Mouse (Mus musculus): ENCODE measurements at regions not wholly inside any gene's neighbourhood (a gene's known extent, or its start where the extent isn't known, plus 50 kb on each side); places are given as distances from the start of the nearest gene placed in this dataset.

DNA sequence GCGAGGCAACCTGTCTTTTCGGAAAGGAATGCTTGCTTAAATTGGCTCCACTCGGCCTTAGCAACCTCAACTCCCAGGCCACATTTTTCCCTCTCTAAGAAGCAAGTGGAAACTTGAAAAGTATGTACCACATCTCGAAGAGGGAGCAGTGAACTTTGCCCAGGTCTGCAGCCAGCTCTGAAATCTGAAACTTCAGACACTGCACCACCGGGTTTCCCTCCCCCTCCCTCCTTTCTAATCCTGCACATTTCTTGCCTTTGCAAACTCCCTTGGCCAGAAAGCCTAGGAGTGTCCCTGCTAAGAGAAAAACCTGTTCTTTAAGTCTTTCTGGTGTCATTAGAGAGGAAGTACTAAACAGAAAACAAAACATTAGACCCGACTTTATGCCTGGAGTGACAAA lies 148.1 kb upstream of the Nr2f2 start:
- intact Hi-C loops (cut with DNase I) = no loop called here
- peak in 1 of 2 experiments; percentile 7 for DNase-seq

DNA sequence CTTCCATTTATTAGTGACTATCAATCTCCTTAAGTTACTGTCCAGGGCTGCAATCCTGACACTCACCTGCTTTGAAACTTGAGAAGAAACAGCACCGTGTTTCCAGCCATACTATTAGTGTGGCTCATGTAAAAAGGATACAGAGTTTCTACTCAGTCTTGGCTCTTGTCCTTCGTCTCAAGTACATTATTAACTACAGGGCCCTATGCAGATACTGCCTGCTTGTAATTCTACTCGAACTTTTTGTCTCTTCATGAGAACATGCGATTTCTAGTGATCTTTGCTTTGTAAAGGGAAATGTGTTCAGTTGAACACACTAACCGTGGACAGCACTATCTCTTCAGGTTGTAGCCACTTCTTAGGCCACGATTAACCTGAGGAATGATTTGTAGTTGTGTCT lies 145.8 kb upstream of the Nr2f2 start:
- intact Hi-C loops (cut with DNase I) = no loop called here
- no peak for DNase-seq

DNA sequence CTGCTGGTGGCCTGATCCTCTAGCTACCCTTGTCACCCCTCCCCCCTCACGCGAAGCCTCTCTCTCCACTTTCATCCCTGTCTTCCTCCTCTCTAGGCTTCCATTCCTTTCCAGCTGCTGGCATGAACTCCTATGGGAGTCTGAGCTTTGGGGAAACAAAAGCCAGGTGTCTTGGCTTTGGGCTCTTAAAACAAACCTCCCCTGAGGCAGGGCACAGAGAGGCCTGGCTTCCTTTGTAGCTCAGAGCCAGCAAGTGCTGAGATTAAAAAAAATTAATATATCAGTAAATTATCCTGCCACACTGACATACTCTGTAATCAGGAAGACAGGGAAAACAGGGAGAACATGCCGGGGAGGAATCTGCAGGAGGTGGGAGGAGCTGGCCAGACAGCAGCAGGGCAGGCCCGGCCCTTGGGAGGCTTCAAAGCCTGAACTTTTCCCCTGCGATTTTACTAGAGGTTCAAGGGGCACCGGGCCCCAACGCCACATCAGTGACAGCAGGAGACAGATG lies 139.2 kb upstream of the Nr2f2 start:
- intact Hi-C loops (cut with DNase I) = no loop called here
- peak in 1 of 2 experiments; percentile 18 for DNase-seq

DNA sequence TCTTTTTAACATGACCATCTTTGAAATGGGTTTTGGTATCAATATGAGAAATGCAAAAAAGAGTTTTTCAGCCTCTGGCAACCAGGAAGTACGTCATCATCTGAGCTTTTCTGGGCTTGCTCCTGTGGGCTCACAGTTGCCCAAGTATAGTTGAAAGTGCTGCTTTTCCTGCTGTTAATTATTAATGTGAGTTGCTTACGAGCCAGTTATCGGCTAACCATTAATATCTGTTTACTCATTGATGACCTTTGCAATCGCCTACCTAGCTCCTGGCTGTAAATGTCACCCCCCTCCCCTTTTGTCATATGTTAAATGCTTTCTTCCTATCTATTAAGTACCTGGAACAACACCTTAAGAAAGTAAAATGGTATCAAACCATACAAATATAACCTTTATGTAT lies 135.3 kb upstream of the Nr2f2 start:
- intact Hi-C loops (cut with DNase I) = no loop called here
- DNase-seq = no peak

DNA sequence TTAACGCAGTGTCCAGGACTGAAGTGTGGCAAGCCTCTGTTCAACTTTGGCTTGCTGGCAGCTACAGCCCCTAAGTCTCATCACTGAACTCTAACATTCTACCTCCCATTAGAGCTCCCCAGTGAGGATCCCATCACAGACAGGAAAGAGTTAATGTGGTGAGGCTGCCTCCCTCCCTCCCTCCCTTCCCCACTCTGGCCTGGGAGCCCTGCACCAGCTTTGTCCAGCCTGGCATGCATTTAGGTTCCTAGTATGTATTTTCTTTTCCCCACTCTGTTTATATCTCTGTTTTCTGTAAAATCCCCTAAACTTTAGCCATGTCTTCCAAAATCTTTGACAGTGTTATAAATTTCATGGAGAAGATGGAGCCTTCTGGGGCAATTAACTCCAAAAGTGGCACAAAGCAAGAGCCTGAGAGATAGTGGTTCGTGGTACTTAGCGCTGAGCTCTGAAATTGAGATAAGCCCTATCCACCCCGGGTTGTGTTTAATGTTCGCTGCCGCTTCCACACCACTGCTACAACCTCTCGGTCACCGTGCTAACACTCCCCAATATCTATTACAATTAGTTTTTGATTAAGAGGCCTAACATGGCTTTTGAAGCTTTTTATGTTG lies 130.1 kb upstream of the Nr2f2 start:
- intact Hi-C loops (cut with DNase I) = no loop called here

DNA sequence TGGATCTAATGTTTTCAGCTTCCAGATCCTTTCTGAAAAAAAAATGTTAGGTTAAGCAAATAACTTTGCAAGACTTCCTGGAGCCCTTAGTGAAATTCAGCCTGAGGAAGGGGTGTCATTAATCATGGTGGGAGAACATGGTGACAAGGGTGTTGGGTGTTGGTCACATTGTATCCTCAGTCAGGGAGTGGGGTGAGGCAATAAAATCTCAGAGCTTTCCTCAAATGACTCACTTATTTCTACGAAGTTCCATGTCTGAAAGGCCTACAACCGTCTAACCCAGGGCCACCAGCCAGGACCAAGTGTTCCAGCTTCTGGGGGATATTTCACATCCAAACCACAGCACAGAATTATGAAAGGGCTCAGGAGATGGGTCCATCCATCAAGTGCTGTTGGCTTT lies 117.7 kb upstream of the Nr2f2 start:
- DNase-seq = no peak
- intact Hi-C loops (cut with DNase I) = no loop called here

More for the DNA sequence above, 130.1 kb upstream of the Nr2f2 start:
- no peak for DNase-seq

DNA sequence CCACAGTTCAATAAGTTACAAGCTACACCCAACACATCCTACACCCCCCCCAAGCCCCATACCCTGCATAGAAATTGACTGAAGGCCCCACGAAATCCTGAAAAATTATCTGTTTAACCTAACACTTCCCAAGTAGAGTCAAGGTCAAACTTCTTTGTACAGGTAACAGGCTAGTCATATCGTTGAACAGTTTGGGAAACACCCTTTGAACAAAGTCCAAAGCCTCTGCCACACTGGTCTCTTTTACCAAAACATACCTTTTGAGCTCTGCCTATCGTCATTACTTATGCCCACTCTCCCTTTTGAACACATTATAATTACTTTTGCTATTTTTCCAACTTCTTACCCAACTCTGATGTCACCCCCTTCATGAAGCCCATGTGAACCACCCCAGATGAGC lies 117.0 kb upstream of the Nr2f2 start:
- intact Hi-C loops (cut with DNase I) = no loop called here
- DNase-seq = no peak

DNA sequence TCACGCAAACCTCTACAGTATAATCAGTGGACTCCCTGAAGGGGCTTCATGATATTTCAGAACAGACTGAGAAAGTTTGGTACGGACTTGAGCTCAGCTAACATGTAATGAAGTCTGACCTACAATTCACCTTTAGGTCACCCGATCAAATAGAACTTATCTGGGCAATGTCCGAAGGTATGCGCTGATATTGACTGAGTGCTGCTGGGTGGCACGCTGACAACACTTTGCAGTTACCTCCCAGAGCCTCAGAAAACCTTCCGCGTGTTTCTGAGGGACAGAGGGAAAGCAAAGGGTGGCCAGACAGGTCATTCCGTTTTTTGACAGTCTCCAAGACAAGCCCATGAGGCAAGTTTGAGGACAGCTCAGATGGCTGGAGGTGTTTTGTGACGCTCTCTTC lies 115.3 kb upstream of the Nr2f2 start:
- DNase-seq = peak; percentile 15 to 22
- intact Hi-C loops (cut with DNase I) = no loop called here

DNA sequence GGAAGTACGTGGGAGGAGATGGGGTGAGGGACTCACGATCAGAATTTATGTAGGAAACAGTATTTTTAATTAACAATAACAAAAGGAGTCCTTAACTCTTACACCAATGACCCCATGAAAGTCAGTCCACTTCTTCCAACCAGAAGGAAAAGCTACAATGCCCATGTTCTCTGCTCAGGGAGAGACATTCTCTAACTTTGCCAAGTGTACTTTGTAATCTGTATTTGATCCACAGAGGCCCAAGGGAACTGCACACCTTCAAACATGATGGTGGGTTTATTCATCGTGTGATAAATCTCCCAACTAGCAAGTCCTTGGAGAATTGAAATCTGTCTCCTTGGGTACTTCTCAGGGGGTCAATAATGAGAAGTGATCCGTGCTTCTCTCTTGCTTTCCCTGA lies 106.3 kb upstream of the Nr2f2 start:
- no peak for DNase-seq
- intact Hi-C loops (cut with DNase I) = no loop called here

DNA sequence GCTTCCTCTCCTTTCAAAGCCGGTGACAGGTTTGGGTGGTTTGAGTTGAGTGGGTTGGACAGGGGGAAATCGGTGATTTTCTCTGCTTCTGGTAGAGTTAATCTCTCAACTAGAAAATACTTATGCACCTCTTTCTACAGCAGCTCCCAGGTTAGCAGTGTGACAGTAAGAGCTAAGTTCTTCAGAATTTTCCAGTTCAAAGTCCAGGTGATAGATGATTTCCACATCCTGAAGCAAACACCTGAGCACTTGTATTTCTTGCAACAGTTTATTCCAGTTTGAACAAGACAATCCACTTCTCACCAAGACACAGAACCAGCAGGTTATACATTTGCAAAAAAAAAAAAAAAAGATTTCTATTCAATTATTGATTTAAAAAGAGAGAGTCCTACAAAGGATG lies 104.0 kb upstream of the Nr2f2 start:
- DNase-seq = no peak
- intact Hi-C loops (cut with DNase I) = no loop called here

DNA sequence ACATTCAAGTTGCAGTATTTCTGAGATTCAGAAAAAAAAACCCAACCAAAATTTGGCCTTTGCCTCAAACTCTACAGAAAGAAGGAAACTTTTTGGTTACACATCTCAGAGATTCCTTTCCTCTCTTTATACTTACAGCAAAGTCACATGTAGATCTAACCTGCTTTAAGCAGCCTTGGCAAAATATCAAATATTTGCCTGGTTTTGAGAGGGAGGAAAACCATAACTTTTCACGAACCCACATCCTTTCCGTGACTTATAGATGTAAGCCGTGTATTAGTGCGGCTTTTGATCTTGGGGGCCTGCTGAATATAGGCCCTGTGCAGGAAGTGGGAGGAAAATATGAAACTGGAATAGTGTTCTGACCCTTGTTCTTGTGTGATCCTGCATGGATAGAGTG lies 95.6 kb upstream of the Nr2f2 start:
- DNase-seq = no peak
- intact Hi-C loops (cut with DNase I) = no loop called here

DNA sequence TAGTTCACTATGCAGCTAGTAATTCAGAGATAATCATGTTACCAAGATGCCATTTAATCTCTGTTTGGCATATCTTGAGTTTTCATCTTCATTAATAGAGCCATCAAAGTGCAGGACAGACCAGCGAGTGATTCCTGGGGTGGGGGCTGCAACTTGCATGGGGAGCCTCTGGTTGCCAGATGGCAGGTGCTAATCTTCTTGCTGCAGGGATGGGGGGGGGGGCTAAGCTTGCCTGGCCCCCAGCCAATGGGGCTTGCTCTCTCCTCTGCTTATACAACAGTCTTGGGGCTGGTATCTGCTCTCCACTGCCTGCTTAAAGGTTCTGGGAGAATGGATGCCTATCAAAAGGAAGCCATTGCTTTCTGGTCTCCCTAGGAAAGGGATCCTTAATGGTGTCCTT lies 88.0 kb upstream of the Nr2f2 start:
- no peak for DNase-seq
- intact Hi-C loops (cut with DNase I) = no loop called here

DNA sequence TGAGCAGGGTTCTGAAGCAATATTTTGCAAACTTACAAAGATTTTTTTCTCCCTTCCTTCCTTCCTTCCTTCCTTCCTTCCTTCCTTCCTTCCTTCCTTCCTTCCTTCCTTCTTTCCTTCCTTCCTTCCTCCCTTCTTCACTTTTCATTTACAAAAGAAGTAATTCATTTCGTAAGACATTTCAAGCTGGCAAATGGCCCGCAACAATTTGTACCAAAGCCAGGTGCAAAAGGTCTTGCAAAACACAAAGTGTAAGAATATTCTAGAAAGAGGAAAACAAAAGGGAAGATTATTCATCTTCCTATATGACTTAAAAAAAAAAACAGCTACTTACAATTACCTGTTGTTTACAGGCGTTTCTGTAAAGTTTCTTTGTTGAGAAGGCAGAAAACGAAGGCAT lies 86.3 kb upstream of the Nr2f2 start:
- no peak for DNase-seq

DNA sequence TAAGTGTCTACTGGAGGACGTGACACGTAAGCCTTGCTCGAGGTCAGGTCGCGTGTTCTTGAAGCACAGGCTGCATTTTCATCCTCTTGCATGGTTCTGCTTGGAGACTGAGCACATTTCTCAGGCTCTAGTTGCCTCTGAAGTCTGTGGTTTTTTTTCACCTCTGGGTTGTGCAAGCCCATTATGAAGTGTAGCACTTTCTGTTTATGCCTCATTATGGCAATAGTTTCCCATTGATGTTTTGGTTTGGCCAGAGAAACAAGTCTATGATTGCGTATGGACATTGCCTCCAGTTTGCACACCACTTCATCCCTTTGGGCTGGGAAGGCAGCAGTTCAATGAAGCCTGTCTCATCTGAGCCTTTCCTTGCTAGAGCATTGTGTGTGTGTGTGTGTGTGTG lies 72.4 kb upstream of the Nr2f2 start:
- intact Hi-C loops (cut with DNase I) = no loop called here

More for the DNA sequence above, 86.3 kb upstream of the Nr2f2 start:
- intact Hi-C loops (cut with DNase I) = no loop called here

DNA sequence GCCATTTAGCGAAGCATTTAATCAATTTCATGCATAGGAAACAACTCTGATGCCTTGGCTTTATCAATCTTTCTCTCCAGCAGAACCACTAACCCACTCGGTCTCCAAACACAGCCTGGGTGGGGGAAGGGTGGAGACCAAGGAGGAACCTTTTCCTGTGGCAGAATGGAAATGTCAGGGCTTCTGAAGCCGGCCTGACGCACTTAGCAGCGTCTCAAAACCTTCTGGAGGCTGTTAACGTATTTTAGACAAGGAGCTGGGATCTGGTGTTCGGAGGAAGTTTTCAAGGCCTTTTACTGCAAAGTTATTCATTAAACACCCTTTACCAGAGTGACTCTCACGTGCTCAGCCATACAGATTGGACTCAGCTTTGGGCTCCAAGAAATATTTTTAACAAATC lies 67.3 kb upstream of the Nr2f2 start:
- DNase-seq = no peak
- intact Hi-C loops (cut with DNase I) = no loop called here

More for the DNA sequence above, 72.4 kb upstream of the Nr2f2 start:
- DNase-seq = no peak

DNA sequence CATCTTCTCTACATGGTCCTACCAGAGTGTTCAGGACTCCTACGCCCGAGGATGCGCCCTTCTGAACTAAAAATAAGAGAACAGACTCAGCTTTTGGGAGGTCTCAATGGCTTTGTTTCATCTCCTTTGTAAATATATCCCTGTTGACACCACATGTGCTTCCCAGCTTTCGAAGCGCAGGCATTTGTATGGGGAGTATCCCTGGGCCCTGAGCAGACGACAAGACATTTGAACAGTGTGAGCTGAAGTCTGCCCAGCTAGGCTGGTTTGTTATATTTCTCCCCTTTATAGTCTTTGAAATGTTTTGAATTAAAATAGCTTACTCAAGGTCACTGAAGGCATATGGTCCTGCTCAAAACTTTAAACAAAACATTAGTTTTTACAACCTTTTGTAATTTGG lies 66.8 kb upstream of the Nr2f2 start:
- no peak for DNase-seq

DNA sequence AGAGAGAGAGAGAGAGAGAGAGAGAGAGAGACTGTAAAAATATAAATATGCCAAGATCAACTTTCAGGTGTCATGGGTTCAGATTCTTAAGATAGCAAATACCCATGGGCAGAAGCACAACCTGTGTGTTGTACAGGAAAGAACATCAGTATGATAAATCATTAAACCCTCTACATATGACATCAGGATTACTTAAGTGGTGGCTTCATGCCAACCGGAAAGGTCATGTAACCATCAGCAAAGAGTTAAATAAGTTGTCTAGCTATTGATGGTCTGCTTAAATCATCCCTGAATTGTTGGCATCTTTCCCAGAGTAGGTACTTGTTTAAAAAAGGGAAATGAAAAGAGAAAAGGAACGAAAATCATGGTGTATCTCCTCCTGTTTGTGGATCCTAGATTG lies 65.2 kb upstream of the Nr2f2 start:
- intact Hi-C loops (cut with DNase I) = no loop called here

More for the DNA sequence above, 66.8 kb upstream of the Nr2f2 start:
- intact Hi-C loops (cut with DNase I) = no loop called here

DNA sequence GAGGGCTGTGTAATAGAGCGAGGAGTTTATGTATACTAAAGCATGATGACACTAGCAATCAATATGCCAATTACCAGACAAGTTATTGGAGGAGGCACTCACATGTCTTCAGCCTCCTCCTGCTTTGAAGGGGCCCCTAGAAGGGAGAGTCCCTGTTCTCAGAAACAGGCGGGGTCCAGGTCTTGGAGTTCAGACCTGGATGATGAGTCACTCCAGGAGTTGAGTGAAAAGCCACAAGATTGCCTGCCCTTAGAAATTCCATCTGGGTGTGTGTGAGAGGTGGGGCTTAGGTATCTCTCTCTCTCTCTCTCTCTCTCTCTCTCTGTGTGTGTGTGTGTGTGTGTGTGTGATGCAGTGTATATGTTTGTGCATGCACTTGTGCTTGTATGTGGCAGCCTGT lies 62.8 kb upstream of the Nr2f2 start:
- DNase-seq = no peak
- intact Hi-C loops (cut with DNase I) = no loop called here

More for the DNA sequence above, 65.2 kb upstream of the Nr2f2 start:
- DNase-seq = no peak

DNA sequence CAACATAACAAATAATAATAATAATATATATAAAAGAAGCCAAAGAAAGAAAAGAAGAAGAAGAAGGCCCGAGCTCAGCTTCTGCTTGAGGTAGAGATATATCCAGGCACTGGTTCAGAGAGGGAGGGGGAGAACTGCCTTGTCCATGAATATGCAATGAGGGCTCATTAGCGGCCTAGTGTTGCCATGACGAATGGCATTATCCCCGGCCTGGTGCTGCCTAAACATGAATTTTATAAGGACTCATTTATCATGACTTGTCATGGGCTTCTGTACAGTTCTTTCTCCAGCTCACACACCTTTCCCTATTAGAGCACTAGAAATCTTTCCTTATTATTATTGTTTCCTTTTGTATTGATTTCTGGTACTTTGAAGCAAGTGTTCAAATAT lies 57.7 kb upstream of the Nr2f2 start:
- no peak for DNase-seq
- intact Hi-C loops (cut with DNase I) = no loop called here

DNA sequence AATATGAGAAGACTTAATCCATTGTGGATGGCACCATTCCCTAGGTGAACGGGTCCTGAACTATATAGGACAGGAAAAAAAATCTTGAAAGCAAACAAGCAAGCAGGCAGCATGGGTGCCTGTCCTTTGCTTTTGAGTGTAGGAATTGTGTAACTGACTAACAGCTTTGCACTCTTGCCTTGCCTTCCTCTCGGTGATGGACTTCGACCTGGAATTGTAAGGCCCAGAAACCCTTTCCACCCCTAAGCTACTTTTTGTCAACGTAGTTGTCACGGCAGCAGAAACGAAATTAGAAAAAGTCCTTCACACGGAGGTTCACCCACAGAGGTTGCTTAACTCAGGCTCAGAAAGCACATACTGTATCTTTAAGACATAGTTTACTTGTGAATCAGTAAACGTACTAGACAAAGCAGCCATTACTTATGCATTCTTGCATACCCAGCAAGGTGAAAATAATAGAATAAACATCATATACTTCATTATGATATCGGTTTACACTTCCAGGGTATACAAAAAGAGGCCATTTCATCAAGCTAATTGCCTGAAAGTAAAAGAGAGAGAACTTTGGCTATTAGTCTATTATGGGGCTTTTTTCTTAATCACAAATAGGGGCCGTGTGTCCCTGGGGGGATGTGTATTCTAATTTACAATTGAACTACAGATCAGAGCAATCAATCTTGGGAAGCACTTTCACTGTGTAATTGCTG lies 57.1 kb upstream of the Nr2f2 start:
- intact Hi-C loops (cut with DNase I) = no loop called here
- DNase-seq = no peak

DNA sequence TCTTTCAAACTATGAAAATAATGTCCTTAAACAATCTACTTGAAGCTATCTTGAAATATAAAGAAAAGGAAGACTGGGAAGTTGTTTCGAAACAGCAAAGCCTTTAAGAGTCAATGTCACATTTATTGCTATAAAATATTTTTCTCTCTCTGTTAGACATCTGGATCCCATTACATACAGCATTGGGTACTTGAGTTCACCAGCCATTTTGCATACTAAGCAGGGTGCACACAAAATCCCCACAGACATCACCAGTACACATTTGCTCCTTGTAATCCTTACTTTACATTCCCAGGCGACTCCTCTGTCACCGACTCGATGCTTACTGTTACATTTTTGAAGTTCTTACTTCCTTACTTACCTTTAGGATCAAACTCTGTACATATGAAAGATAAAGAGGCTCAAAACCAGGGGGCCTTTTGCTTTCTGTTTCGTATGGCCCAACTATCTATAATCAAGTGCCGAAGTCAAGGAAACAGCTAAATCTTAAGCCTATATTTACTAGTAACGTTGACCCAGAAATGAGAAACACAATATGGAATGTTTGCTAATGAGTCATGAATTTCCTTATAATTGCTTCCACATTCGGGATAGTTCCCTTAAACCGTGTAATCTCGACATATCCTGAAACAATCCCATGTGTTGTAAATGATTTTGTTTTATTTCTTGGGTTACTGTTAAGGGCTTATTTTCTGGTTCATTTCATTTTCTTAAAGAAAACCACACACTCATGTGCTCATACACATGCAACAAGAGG lies 49.8 kb upstream of the Nr2f2 start:
- no peak for DNase-seq
- intact Hi-C loops (cut with DNase I) = no loop called here

Measured in heart, postnatal 10 days (tissue).